Mouse (Mus musculus) left cerebral cortex, postnatal 14 days (tissue): Measurements from ENCODE around the gene Slc25a48. TPM values are rescaled to one million over a fixed set of nuclear protein-coding genes. Genes with fewer than 3 reads are reported as not detected.

Source experiments
- DNase-seq, 2 experiments: peaks; one replicate each; pipeline ENCODE4 v3.0.0; 2021 to 2022; ENCODE audit warnings: low spot score in 2 of 2, mixed read lengths in 1 of 2
- intact Hi-C: fragments of 180-260 bp; cut with DNase I; formaldehyde crosslinking; loops from one replicate; pipeline ENCODE4 v1.15.1; 2025
- long read RNA-seq, 2 experiments: library from polyadenylated mRNA; stranded (forward); transcript quantifications; one replicate each; pipeline ENCODE4 v2.0.0; 2021
- total RNA-seq, 2 experiments: library from RNA; stranded (reverse); gene quantifications; 2 replicates each; pipeline ENCODE4 v1.2.3; 2021

The Slc25a48 gene
- total RNA-seq = under 1 TPM; 0.08 to 0.13 TPM
- long read RNA-seq, experiment 1 = 0 reads
- long read RNA-seq, experiment 2, partial matches to known transcripts = 0 of 1 reads
- long read RNA-seq, experiment 2, other reads (novel, unspliced or antisense) = 1 of 1 reads

DNA sequence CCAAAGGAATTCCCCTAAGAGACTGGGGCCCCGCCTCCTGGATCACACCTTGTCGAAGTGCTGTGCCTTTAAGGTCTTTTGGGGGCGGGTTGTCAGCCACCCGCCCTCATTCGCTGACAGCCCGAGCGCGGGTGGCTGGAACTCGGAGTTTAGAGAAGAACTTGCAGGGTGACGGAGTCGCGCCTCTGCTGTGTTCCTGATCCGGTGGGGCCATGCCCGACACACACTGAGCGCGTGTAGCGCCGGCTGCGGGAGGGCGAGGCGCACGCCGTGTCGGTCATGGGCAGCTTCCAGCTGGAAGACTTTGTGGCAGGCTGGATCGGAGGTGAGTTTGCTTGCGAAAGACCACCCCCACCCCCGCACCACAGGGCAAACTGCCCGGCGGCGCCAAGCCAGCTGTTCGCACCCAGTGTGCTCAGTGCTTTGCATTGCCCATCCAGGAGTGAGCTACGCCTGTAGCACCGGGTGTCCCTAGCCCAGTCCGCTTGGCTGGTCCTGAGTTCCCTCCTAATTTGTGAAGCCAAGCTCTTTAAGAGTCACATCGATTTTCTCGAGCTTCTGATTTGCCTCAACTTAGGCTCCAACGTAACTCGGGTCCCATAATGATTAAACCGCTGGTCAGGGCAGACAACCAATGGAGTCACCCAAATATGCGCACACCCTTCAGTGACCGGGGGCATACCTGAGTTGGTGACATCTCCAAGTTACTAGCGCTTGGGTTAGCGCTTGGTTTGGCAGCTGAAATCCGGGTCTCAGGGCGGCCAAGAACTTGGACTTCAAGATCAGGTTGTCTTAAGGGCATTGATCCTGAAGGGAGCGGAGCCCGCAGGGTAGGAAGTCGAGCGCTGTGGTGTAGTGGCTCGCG lies at the start of gene Slc25a48:
Gene Slc25a48, plus strand, starts transcription at position 145 of the 865 bp plus-strand sequence.
- intact Hi-C loops = no loop called here
- peak in 1 of 2 experiments; percentile 21 for DNase-seq

DNA sequence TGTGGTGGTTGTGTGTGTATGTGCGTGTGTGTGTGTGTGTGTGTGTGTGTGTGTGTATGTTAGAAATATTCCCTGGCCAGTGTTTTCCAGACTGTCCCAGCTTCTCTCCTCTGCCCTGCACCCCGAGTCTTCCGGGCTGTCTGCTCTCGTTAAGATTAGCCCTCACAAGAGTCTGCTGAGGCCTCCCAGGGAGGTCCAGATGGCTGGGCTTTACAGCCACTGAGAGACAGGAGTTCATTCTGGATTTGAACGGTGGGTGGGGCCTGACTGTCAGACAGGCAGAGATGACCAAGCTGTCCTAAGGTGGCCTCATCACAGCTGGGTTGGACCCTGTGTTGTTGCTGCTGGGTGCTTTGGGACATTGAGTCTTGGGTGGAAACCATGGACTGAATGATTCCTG lies 40.6 kb upstream of the Slc25a48 start:
- intact Hi-C loops = no loop called here

DNA sequence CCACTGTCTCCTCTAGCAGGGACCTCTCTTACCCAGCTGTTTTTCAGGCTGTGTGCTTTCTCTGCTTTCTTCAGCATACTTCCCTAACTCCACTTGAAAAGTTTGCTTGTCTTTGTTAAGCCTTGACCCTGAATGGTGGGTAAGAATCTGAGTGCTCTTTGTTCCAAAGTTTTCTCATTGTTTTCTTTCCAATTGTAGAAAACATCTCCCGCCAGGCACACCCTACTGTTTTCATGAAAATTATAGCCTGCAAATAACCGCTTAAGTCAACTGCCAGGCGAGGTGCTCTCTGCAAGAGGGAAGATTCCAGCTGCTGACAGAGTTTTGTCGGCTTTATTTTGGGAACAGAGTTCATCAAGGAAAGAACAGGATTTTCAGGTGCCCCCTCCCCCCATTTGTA lies 37.0 kb upstream of the Slc25a48 start:
- no peak for DNase-seq
- intact Hi-C loops = no loop called here

More for the DNA sequence above, 40.6 kb upstream of the Slc25a48 start:
- no peak for DNase-seq

DNA sequence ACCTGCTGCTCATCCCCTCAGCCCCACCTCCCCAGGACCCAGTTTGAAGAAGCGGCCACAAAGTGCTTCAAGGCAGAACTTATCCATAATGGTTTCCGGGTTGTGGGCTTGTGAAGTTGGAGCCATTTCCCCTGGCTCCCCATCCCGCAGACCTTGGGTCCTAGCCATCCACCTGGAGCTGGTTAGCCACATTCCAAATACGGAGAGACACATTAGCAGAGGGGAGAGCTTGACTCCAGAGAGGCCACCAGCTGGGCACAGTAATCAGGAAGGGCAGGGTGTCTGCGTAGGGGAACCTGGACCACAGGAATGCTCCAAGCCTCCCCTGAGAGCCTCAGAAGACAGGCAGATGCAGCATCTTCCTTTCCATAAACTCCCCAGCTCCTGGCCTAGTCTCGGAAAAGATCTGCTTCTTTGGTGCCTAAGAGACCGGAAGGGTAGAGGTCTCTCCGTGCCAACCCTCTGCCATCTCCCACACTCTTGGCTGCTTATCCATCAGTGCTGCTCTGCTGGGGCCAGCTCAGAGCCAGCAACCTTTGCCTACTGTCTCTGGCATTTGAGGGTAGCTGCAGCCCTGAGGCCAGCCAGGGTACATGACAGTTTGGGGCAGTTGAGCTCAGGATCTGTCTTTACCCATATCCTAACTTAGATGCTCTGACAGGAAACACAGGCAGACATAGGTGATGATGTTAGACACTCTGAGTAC lies 34.6 kb upstream of the Slc25a48 start:
- intact Hi-C loops = no loop called here
- no peak for DNase-seq

DNA sequence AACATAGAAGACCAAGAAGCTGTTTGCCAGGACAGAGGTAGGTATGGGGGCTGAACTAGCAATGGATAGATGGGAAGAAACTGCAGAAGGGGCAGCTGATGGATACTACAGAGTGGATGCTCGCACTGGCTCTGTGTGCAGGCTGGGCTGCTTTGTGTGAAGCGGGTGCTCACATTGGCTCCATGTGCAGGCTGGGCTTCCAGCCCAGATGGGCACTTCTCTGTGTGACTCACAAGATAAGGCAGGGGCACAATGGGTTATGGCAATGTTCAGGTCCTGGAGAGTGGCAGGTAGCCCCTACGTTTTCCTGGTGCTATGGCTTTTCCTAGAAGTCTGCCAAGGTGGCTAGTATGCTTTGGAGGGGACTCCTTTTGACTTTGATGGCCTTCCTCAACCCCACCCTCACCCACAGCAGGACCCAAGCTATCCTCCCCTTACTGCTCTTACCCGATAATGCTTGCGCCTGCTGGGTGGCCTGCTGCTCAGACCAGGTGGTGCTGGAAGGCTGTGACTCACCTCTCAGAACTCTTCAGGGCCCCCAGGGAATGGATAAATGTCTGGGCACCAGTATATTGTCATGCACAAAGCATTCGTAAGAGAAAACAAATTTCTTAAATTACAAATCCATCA lies 33.5 kb upstream of the Slc25a48 start:
- no peak for DNase-seq
- intact Hi-C loops = no loop called here

DNA sequence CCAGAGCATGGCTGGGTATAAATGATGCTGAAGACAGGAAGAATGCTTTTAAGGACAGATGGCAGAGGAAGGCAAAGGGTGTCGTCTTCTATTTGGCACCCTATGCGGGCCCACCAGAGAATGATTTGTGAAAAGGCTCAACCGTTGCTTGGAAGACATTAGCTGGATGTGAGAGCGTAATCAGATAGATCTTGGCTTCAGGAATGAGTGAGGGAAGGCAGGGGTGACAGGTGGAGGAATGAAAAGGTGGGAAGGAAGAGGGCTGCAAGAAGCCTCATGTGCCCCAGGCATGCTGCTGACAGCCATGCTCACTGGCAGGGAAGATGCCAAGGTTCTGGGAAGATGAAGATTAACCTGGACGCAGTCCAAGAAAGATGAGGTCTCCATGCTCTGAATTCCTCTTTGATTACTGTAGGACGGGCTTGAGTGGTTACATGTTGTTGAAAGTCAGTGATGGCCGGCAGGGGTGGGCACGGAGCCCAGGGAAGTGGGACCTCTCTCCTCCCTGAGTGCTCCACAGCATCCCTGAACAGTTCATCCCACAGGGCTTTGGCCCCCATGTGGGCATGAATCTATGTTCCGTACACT lies 25.8 kb upstream of the Slc25a48 start:
- no peak for DNase-seq
- intact Hi-C loops = no loop called here

DNA sequence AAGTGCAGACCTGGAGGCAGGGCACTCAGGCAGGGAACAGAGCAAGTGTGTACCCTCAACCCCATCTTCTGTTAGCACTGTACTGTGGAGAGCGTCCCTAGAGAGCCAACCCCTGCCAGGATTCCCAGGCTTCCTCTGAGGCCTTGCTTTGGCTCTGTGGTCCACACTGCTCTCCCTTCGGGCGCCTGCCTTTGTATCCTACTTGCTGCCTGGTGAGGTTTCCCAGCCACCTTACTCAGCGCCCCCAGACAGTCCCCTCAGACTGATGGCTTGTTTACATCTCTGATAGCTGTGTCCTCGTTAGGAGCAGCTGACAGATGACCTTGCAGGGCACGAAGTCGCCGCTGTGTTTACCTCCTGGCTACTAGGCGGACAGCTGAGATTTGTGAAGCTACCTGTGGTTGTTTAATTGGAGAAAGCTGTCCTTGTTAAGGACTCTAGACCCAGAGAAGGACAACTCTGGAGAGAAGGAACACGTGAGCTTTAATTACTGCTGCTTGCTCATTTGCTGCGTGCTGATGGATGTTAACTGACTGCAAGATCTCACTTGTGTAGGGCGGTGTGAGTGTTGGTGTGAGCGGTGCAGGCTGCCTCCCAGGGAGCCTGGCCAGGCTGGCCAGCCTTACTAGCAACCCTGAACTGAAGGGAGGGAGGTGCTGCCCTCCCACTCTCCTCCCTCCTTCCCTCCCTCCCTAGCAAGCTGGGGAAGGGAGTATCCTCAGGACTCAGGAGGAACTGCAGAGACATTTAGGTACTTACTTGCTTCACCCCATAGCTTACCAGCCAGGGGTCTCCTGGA lies 19.3 kb upstream of the Slc25a48 start:
- intact Hi-C loops = no loop called here
- DNase-seq = no peak

DNA sequence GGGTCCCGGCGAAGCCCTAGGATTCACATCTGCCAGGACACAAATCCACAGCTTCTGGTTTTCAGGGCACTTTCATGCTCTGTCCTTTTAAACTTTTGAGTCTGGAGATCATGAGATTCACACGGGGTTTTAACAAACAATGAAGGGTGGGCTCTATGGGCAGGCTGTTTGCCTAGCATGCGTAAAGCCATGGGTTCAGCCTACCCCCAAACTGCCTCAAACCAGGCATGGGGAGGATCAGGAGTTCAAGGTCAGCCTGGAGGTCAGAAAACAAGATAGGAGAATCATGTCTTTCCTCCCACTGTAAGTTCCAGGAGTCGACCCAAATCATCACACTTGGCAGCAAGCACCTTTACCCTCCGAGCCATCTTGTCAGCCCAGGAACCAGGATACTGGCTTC lies 18.6 kb upstream of the Slc25a48 start:
- intact Hi-C loops = no loop called here
- DNase-seq = no peak

DNA sequence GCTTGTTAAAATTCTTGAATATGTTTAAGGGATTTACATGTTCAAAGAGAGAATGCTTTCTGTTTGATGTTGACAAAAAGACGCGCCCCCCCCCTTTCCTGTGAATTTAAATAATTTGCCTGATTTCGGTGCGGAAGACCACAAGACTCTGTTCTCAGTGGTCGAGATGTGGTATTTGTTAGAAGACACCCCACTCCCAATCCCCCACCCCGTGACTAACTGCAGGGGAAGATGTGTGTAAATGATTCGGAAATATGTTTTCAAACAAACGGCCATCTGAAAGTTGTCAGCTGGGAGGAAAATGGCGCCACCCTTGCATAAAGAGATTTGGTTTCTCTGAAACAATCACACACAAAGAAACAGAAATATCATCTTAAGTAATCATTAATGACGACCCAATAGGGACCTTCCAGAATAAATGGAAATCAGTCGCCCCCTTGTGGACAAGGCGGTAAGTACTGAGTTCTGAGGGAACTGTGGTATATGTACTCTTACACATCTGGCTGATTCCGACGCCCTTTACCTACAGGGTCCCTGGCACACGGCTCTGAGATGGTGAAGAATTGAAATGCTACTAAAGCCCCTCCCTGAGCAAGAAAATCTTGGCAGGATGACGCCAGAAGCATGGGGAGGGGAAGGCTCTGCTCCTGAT lies 16.0 kb upstream of the Slc25a48 start:
- intact Hi-C loops = loop anchor here (1.0 to 5.0 kb wide), 2 partner anchors 125 to 143 kb away; partner anchors contain the start of gene Cxcl14
- peak; percentile 67 to 87 for DNase-seq

DNA sequence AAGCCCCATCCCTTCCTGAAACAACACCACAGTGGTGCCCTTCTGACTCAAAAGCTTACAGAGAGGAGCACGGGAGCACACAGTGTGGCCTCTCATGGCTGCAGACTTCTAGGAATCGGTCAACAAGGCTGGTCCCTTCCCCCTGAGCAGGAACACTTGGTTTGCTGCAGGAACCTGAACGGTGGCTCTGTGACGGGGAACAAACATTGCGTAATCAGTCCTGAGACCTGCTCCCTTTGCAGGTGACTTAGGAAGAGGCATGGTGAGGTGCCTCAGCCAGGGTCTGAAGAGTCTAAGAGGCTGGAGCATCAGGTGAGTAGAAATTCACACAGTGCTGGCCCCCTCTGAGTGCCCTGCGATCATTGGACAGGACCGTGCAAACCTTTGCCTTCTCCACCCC lies 12.2 kb upstream of the Slc25a48 start:
- DNase-seq = no peak

DNA sequence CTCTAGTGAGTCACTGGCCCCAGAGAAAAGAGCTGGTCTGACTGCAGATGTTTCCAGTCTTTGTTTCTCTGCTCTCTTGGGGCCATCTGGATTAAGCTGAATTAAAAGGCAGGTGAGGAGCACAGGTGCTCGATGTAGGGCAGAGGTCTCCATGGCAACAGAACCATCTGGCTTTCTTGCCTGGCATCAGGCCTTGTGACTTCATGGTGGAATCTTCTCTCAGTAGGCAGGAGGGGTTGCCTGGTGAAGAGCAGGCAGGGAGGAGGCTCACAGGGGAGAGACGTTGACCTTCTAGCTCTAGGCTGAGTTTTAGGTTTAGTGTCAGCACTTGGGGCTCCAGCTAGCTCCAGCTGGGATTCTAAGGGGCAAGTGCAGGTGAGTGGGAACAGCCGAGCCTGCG lies 11.8 kb upstream of the Slc25a48 start, which contains the start of gene Gm3045:
Gene Gm3045, plus strand, starts transcription at position 230 of the 400 bp plus-strand sequence.
- DNase-seq = no peak
- intact Hi-C loops = no loop called here

More for the DNA sequence above, 12.2 kb upstream of the Slc25a48 start:
- intact Hi-C loops = no loop called here

DNA sequence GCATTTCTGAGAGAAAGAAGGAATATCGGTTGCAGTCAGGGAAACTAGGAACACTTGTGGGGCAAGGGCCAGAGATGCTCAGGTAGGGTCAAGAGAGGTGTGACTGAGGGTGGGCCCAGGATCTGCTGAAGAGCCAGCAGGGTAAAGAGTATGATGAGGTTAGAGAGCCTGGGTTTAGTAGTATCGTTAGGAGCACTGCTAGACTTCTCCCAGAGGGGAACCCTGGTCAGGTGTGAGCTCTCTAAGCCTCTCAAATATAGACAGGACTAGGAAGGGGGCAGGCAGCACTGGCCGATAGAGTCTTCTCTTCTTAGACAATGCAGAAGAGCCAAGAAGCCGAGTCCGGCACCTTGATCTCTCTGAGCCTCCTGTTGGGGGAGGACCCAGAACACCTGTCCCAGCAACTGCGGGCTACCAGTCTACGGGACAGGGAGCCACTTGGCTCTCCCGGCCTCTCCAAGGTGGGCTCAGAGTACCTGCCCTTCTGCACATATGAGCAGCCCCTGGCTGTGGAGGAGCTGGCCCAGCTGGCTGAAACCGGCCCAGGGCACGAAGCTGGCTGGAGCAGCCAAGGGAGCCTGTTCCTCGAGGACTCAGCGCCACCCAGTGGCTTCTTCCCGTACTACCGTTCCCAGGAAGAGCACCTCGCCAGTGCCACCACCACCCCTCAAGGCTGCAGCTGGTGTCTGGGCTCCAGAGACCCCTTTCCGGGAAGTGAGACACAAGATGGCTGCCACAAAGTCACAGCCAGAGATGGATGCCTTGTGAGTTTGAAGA lies 9.2 kb upstream of the Slc25a48 start:
- DNase-seq = peak; percentile 78 to 86
- intact Hi-C loops = loop anchor here (2.0 kb wide), 1 partner anchor 232 kb away; no protein-coding TSS in a partner anchor

DNA sequence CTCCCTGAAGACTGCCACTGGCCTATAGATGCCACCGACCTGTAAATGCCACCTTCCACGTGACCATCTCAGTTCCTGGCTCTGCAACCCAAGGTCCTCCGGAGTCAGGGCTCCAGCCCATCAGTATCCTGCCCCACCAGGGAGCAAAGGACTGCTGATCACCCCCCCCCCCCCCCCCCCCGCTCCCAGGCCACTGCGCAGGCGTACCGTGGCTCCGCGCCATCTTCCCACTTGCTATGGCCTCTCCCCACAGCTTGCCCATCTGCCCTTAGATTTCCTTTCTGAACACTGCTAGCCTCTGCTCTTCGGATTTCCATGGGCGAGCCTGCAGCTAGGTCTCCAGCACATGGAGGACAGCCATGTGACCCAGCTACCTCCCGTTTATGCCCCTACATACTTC lies 5.7 kb upstream of the Slc25a48 start:
- no peak for DNase-seq
- intact Hi-C loops = no loop called here

DNA sequence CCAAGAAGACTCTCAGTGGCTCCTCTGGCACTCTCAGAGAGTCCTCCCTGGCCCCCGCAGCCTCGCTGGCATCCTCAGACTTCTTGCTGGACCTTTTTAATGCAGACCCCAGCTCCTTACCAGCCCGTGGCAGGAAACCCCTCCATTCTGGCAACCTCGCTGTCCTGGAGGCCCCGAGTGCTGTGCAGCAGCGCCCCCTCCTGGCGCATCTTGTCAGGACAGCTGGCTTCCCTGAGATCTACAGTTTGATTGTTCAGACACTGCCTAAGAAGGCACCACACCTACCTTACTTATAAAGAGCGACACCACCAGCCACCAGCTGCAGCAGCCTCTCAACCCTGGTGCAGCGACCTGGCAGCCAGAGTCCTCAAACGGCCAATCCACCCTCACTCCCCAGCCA lies 4.7 kb upstream of the Slc25a48 start:
- intact Hi-C loops = no loop called here
- DNase-seq = peak; percentile 74 to 83

DNA sequence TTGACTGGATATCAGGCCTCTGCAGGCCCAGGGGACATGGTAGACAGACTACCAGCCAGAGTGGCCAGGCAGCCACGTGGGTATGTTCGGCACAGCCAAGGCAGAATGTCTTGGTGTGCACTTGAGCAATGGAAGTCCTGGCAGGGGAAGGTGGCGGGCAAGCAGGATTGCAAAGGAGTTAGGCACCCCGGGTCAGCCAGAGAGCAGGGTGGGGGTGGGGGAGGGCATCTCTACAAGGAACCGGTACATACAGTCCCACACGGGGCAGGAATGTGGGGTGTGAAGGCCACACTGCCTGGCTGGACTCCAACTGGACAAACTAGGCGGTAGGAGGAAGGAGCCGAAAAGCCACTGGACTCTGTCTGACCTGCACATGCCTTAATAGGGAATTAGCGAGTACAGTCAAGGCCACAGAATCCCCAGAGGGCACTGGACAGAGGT lies 3.8 kb upstream of the Slc25a48 start:
- no peak for DNase-seq
- intact Hi-C loops = no loop called here

DNA sequence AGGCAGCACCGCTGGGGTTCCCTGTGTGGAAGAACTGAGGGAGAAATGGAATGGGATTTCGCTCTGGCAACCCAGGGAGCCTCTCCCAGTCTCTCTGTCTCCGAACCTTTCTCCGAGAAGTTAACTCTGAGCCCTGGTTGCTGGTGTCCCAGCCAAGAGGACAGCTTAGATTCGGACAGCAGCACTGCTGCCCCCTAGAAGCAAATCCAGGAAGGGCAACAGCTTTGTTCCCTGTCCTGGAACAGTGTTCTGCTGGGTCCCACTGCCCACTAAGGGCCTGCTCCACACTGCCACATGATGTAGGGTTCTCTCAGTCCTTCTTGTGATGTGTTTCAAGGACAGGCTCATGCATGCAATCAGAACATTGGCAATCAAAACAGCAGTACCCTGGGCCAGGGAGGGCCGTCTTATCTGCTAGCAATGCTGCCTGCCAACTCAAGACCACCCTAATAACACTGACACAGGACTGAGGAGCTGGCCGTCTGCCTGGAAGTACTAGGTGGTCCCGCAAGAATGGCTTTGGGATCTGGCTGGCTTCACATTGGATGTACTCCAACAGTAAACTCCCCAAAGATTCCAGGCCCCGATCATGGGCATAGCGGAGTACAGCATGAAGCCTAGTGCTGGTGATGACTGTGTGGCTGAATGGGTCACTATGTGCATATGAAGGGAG lies 2.4 kb upstream of the Slc25a48 start:
- DNase-seq = no peak
- intact Hi-C loops = no loop called here

DNA sequence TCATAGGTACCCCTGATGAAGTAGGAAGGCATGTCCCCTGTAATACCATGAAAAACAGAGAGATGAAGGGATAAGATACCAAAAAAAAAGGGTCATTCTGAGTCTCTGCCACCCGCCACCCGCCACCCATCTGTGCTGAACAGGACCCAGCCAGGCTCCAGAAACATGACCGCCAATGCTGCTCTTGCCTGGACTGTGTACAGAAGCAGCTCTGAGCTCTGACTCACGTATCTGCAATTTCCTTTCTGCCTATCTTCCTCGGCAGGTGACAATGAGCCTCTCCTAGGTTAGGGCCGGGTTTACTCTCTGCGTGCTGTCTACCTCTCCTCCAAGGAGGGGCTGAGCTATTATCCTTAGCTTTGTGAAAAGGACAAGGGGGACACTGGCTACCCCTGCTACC lies 5.3 kb downstream of the Slc25a48 start:
- DNase-seq = no peak
- intact Hi-C loops = no loop called here
